Mouse (Mus musculus) lung, embryonic 14.5 days (tissue): ENCODE data around the gene Gm49333. TPM values are rescaled to one million over a fixed set of nuclear protein-coding genes. Genes with fewer than 3 reads are reported as not detected.
A peak's percentile ranks its signal among the peaks of the same experiment; 100 is the strongest.

Experiments used
- ATAC-seq: fragments of 200-750 bp; cut with Nextera tagmentation; 2 replicates; pipeline ENCODE4 v1.8.0; 2017; ENCODE audit warnings: mild to moderate bottlenecking, moderate TSS enrichment, moderate library complexity; ENCODE audit not compliant: insufficient read depth
- DNase-seq: peaks from one replicate; pipeline ENCODE4 v3.0.0-alpha.2; 2015
- H3K27ac ChIP-seq: fragments of 300-500 bp; sonication (generic); 2 replicates; pipeline ENCODE4 v1.5.1; 2014; ENCODE audit warnings: low read depth, mild to moderate bottlenecking, moderate library complexity
- H3K27me3 ChIP-seq: fragments of 300-500 bp; sonication (generic); 2 replicates; pipeline ENCODE4 v1.6.1; 2014; ENCODE audit warnings: low read length, control low read depth; ENCODE audit not compliant: insufficient read depth
- H3K36me3 ChIP-seq: fragments of 300-500 bp; sonication (generic); 2 replicates; pipeline ENCODE4 v1.6.1; 2014; ENCODE audit warnings: control low read depth; ENCODE audit not compliant: insufficient read depth
- H3K4me1 ChIP-seq: fragments of 300-500 bp; sonication (generic); 2 replicates; pipeline ENCODE4 v1.6.1; 2014; ENCODE audit warnings: antibody characterized with exemption, control low read depth; ENCODE audit not compliant: insufficient read depth
- H3K4me2 ChIP-seq: fragments of 300-500 bp; sonication (generic); 2 replicates; pipeline ENCODE4 v1.6.1; 2014; ENCODE audit warnings: mild to moderate bottlenecking
- H3K4me3 ChIP-seq: fragments of 300-500 bp; sonication (generic); 2 replicates; pipeline ENCODE4 v1.5.1; 2014; ENCODE audit warnings: low read depth, low read length
- H3K9ac ChIP-seq: fragments of 300-500 bp; sonication (generic); 2 replicates; pipeline ENCODE4 v1.6.1; 2014
- H3K9me3 ChIP-seq: fragments of 300-500 bp; sonication (generic); 2 replicates; pipeline ENCODE4 v1.6.1; 2016; ENCODE audit warnings: low read depth, low read length, control low read depth
- CTCF ChIP-seq: IDR thresholded peaks from 2 replicates; pipeline ENCODE4 v1.5.1; 2016; ENCODE audit warnings: antibody characterized with exemption, low read depth
- WGBS: fragments of 180-500 bp; shearing (Covaris S2); extraction: QIAGEN DNeasy Blood & Tissue Kit; methylation state at CpG from one replicate; pipeline ENCODE4 v1.1.7; 2014; 5-methylcytosine and 5-hydroxymethylcytosine counted together
- polyA plus RNA-seq: library from polyadenylated mRNA; unstranded; fragments of >200 nt; fragmentation: Nextera tagmentation; extraction: Ambion mirVana; gene quantifications from 2 replicates; pipeline ENCODE4 v1.2.1, GENCODE M21; 2014

Gm49333 gene
- polyA plus RNA-seq, 1 experiment from 2014 or later = not detected

- 74% methylated on average over 7 of the region's 7 CpGs for WGBS
- Histone ChIP-seq H3K27me3 (peaks cover 42% of the 10 kb centered on the region), H3K4me3 (no peak overlapping the region), H3K36me3 (no peaks in the 10 kb centered on the region), H3K27ac (no peak overlapping the region), H3K9ac (no peak overlapping the region), H3K4me2 (no peak overlapping the region), H3K4me1 (no peaks in the 10 kb centered on the region), H3K9me3 (no peaks in the 10 kb centered on the region)
- no peak for ATAC-seq
- TF ChIP-seq CTCF = no peak
- DNase-seq = no peak
Measured at GRCm38 (mm10) chr16:20595060-20595673, 16.2 kb upstream of the Gm49333 start.

- no peak overlapping the region for H3K4me2 ChIP-seq
- peaks cover 37% of the 10 kb centered on the region for H3K27me3 ChIP-seq
- no peaks in the 10 kb centered on the region for H3K4me1 ChIP-seq
- H3K4me3 ChIP-seq = no peak overlapping the region
- H3K9ac ChIP-seq = no peak overlapping the region
- H3K27ac ChIP-seq = no peak overlapping the region
- TF ChIP-seq CTCF = no peak
- no peaks in the 10 kb centered on the region for H3K36me3 ChIP-seq
- no peaks in the 10 kb centered on the region for H3K9me3 ChIP-seq
- DNase-seq = no peak
- WGBS = 86% methylated on average over 4 of the region's 4 CpGs
- ATAC-seq = no peak
Measured at GRCm38 (mm10) chr16:20595737-20596136, 15.7 kb upstream of the Gm49333 start.

GRCm38 (mm10) chr16:20596687-20597441 is 14.5 kb upstream of the Gm49333 start:
- no peaks in the 10 kb centered on the region for H3K36me3 ChIP-seq
- WGBS = 47% methylated on average over 7 of the region's 7 CpGs

GRCm38 (mm10) chr16:20600511-20600910 is 10.9 kb upstream of the Gm49333 start:
- ATAC-seq (no peak), DNase-seq (no peak)
- WGBS = 67% methylated on average over 5 of the region's 5 CpGs
- Histone ChIP-seq H3K27ac (no peak overlapping the region), H3K4me1 (no peaks in the 10 kb centered on the region), H3K9ac (no peak overlapping the region), H3K4me2 (no peak overlapping the region), H3K36me3 (peaks cover 13% of the 10 kb centered on the region), H3K9me3 (no peaks in the 10 kb centered on the region), H3K27me3 (no peaks in the 10 kb centered on the region), H3K4me3 (no peak overlapping the region)
- TF ChIP-seq CTCF = no peak

More at GRCm38 (mm10) chr16:20596687-20597441, 14.5 kb upstream of the Gm49333 start:
- ATAC-seq (peak; percentile 39; the same call in 1 of the 2 replicates), DNase-seq (no peak)
- no peak overlapping the region for H3K27ac ChIP-seq
- no peak overlapping the region for H3K4me2 ChIP-seq
- H3K9ac ChIP-seq = no peak overlapping the region
- no peak overlapping the region for H3K4me3 ChIP-seq
- H3K9me3 ChIP-seq = no peaks in the 10 kb centered on the region
- no peak for TF ChIP-seq CTCF
- peaks cover 25% of the 10 kb centered on the region for H3K27me3 ChIP-seq
- no peaks in the 10 kb centered on the region for H3K4me1 ChIP-seq

- Histone ChIP-seq H3K36me3 (peaks cover 39% of the 10 kb centered on the region), H3K27ac (no peak overlapping the region), H3K9me3 (no peaks in the 10 kb centered on the region), H3K4me1 (peaks cover 2% of the 10 kb centered on the region), H3K4me2 (no peak overlapping the region), H3K4me3 (no peak overlapping the region), H3K27me3 (no peaks in the 10 kb centered on the region), H3K9ac (no peak overlapping the region)
- DNase-seq (peak; percentile 49), ATAC-seq (no peak)
- 44% methylated on average over 9 of the region's 9 CpGs for WGBS
- TF ChIP-seq CTCF = no peak
Measured at GRCm38 (mm10) chr16:20604705-20605104, 6.7 kb upstream of the Gm49333 start.

GRCm38 (mm10) chr16:20610501-20611356 is 681 bp upstream of the Gm49333 start:
- under 1% methylated on average over 28 of the region's 28 CpGs for WGBS
- H3K4me3 ChIP-seq = peak overlapping the region; percentile 82

More at GRCm38 (mm10) chr16:20610501-20611356, 681 bp upstream of the Gm49333 start:
- Histone ChIP-seq H3K4me2 (peak overlapping the region; percentile 75), H3K4me1 (peaks cover 3% of the 10 kb centered on the region), H3K9me3 (no peaks in the 10 kb centered on the region), H3K27ac (peak overlapping the region; percentile 70), H3K27me3 (no peaks in the 10 kb centered on the region), H3K36me3 (peaks cover 23% of the 10 kb centered on the region), H3K9ac (peak overlapping the region; percentile 81)
- ATAC-seq (peak; percentile 69), DNase-seq (peak; percentile 92)
- TF ChIP-seq CTCF = no peak
